Mouse (Mus musculus) layer of hippocampus, postnatal 10 days (tissue): ENCODE data around the gene Lrp2. TPM values are rescaled to one million over a fixed set of nuclear protein-coding genes. Genes with fewer than 3 reads are reported as not detected.
"Not testable (repeated sequence)": the region's sequence is repeated elsewhere in the genome, so short reads cannot be mapped to it uniquely, and the experiment has no call there.

Experiments used
- DNase-seq, 2 experiments: peaks; one replicate each; pipeline ENCODE4 v3.0.0; 2021; ENCODE audit warnings: low spot score in 2 of 2
- total RNA-seq, 2 experiments: library from RNA; stranded (reverse); gene quantifications; 2 replicates each; pipeline ENCODE4 v1.2.3; 2021

The Lrp2 gene
- total RNA-seq, 2 experiments from 2014 or later: 0.74 to 0.78 TPM

DNA sequence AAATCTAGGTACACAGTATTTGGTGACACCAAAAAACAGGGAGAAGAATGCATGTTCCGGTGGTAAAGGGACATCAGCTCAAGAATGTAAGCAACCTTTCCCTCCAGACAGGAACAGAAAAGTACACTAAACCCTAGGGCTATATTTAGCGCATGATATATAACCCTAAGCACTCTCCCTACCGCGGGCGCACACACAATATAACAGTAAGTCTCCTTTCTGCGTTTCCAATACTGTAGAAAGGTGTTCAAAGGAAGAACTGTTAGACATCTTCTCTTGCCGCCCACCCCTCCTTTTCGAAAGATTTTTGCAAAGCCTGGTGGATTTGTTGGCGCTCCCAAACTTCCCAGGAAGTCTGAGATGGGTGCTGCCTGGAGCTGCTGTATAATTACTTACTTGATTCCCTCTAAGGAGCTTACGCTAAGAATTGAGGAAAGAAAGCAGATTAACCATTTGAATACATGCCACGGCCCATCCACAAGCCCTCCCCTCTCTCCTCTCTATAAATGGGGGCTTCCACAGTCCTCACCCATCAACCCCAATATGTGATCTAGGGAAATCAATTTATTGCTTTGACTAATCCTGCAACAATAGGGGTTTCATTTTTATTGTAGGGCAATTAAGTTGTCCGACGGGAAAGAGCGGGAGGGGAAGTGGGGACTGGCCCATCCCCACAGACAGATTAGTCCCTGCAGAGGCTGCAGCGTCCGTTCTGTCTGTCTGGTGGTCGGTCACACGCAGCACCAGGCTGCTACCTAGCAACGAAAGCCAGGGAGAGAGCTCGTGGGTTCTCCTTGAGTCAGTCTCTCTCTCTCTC is 1.5 kb downstream of the Lrp2 start:
- DNase-seq: no peak

DNA sequence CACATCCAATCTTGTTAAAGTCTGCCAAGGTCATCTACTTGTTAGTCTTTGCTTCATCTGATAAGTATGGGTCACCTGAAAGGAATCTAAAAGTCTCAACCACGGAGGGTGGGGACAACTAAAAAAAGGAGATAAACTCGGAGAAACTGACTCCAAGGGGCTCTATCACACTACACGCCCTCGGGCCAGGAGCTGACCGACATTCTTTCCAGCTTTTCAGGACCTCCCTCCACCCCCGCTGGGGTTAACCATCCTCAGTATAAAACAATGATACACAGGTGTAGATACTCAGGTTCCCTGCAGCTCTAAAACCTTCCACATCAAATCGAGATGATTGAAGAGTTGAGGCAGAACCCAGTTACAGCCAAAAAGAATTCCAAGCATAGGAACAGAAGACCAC is 3.0 kb downstream of the Lrp2 start:
- no peak for DNase-seq

DNA sequence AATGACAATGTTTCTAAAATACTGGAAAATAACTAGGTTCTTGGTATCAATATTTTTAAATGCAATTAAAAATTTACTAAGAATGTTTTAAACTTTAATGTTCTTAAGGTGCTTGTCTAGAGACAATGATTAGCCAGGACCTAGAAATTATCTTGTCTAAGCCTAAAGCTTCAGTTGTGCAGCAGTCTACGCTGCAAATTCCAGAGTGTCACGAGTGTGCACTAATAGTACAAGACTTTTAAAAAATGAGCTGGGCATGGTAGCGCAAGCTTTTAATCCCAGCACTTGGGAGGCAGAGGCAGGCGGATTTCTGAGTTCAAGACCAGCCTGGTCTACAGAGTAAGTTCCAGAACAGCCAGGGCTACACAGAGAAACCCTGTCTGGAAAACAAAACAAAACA is 3.8 kb downstream of the Lrp2 start:
- DNase-seq: not testable (repeated sequence)

DNA sequence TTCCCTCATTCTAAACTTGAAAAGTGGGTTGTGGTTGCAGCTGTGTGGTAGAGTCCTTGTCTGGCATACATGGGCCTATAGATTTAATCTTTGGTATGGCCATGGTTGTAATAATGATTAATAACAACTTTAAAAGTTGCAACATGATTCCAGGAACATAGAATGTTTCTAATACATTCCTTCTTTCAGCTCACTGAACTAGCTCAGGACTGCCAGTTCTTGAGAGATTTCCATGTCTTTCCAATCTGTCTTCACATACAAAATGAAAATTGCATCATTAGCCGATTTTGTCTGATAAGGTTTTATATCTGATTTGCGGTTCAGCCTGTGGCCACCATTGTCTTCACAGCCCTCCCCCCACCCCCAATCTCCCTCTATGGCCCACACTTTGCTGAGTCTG is 5.8 kb downstream of the Lrp2 start:
- DNase-seq: no peak

DNA sequence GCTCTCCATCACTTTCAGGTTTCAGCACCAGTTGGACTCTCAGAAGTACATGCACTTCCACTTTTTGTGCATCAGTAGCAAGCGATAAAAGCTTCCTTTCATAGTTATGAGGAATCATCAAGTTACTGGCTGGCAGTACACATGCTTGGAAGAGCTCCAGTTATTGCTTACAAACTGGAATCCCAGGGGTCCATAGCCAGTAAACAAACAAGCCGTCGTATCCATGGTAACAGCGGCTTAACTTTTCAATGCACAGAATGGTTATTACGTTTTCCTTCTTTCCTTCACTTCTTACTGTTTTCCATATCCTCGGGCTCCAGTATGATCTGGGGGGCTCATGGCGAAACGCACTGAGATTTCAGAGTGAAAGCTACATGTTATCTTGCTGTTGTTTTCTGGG is 7.7 kb downstream of the Lrp2 start:
- no peak for DNase-seq

DNA sequence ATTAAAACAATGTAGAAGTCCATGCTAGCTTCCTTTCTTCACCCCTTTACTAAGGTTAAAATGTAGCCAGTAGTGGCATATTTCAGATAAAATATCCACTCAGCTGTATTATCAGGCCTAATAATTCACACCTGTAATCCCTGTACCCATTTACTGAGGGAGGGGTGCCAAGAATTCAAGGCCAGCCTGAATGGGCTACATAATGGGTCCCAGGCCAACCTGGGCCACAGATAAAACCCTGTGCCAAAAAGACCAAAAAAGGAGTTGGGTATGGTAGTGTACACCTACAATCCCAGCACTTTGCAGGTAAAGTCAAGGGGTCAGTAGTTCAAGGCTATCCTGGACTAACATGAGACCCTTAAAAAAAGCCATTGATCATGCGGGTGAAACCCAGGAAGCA is 9.3 kb downstream of the Lrp2 start:
- no peak for DNase-seq

DNA sequence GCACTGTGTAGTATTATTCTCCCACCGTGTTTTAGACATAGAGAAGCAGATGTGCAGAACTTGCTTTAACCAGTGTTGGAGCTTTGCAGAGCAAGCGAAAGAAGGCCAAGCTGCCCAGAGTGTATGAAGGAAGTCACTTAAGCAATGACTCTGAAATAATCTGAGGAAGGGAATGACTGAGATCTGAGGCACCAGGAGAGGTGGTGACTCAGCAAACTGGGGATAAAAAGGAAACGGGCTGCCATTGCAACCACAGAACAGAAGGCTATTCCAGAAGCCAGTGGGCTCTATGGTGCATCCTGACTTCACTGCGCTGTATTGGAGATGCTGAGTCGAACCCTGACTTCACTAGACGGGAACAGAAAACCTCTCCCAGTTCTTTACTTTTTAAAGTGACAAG is 10.9 kb downstream of the Lrp2 start:
- DNase-seq: no peak

DNA sequence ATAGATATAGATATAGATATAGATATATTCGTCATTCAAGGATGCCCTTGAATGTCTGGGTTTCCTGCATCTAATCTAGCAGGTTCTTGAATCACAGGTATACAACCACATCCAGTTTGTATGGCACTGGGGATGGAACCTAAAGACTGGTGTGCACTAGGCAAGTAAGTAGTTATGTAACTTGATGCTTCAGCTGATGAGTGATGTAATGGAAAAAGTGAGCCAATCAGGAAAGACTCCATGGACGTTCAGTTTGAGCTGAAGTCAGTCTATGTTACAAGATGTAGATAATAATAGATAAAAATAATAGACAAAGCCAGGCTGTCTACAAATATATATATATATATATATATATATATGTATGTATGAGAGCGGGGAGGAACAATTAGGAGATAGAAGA is 11.6 kb downstream of the Lrp2 start:
- DNase-seq: no peak

DNA sequence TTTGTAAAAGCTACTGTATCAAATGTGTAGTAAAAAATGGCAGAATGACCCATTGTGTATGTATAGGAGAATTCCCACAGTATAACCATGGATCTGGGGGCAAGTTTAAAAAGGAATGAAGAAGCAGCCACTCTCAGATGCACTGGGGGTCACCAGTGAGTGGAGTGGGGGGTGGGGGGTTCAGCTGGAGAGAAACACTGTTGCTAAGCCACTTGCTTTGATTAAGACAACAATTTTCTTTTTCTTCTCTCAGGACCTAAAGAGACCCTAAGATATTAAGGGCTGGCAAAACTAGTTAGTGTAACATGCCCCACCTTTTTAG is 12.2 kb downstream of the Lrp2 start:
- DNase-seq: no peak

DNA sequence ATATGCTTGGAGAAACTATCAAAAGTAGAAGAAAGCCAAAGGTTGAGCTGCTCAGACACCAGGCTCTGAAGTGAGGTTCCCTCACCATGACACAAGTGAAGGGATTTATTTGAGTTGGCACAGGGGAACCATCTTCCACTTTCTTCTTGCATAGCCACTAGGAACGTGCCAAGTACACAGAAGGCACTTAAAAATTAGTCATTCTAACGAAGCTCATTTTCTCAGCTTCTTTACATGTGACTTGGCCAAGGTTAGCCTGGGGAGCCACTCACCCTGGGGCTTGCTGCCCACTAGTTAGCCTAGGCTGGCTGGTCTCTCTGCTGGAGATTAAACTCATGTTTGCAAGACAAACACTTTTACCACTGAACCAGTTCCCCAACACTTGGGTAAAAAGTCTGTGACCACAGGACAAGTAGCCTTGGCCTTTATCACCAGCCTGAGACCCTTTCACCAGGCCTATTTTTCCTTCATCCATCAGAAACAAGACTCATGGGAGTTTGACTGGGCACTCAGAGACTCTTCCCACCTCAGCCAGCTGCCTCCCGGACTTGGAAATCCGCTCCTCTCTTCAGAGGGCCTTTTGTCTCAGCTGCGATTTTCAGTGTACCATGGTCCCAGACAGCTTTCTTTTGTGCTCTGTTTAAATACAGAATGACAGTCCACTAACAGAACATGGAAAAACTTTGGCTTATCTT is 12.7 kb downstream of the Lrp2 start:
- no peak for DNase-seq

DNA sequence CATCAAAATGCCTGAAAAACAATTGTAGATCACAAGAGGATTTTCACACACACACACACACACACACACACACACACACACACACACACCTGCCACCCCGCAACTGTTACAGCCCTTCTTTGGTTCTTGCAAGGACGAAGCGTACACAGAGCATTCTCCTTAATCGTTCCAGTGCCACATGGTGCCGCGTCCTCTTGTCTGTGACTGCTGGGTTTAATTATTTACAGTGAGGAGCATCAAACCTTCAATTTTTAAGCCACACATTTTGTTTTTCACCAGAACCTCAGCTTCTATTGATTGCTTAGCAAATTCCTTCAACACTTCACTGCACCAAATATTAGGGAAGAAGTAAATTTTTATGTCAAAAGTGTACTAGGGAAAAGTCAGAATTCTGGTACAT is 15.3 kb downstream of the Lrp2 start:
- no peak for DNase-seq

DNA sequence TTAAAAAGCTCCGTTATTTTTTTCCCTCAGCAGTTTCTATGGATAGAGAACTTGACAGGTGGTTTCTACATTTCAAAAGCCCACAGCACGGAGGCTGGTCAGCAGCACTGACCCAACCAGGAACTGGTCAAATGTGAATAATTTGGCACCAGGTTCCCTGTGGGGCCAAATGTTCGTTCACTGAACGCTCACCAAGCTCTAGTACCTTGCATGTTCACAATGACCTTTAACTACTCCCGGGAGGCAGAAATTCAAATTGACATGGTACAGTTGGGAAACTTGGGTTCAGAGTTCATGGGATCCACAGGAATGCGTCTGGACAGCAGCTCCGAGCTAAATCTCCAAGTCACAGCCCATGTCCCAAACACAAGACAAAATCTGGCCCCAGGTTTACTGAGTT is 19.6 kb downstream of the Lrp2 start:
- DNase-seq: no peak

DNA sequence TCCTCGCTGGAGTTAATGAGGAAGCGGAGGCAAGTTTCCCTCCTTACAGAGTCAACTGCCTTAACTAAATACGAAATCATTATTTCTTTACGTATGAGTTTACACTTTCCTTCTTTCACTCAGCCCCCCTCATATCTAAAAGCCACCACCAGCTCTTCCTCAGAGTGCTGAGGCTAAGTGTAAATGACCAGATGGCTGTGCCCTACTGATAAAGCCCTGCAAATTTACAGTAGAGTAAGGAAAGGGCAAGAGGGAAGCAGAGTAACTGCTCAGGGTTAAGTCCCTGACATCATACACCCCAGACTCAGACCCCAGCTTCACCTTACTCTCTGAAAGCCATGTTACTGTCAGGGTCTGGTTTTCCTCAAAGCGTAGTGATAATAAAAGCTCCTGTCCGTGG is 22.4 kb downstream of the Lrp2 start:
- no peak for DNase-seq

DNA sequence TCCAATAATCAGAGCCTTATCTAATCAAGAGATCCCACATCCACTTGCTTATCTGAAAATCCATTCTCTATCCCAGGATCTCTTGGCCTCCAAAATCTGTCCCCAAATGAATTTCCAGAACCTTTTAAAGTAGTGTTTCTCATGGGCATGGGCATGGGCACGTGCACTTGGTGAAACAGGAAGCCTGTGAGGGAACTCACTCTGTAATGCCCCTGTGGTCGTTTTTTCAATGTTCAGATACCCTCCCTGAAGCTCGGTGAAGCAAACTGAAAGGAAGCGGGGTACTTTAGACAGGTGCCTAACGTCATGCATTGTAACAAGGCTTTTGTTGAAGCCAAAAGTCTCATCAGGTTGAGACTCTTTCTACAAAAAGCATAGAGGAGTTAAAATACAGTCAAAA is 23.1 kb downstream of the Lrp2 start:
- DNase-seq: no peak

DNA sequence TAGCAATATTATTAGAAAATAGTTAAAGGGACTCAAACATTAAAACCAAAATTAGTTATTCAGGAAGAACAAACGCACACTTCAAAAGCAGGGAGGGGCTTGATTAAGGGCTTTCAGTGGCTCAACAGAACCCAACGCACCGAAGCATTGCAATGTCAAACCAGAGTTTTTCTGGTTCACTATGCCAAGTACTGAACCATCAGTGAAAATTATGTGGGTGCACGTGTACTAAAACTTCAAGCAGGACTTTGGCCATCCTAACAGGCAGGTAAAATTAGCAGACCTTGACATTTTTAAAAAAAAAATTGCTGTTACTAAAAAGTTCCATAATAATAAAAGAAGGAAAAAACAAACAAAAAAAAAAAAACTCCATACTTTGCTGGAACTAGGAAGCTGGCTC is 25.6 kb downstream of the Lrp2 start:
- no peak for DNase-seq

DNA sequence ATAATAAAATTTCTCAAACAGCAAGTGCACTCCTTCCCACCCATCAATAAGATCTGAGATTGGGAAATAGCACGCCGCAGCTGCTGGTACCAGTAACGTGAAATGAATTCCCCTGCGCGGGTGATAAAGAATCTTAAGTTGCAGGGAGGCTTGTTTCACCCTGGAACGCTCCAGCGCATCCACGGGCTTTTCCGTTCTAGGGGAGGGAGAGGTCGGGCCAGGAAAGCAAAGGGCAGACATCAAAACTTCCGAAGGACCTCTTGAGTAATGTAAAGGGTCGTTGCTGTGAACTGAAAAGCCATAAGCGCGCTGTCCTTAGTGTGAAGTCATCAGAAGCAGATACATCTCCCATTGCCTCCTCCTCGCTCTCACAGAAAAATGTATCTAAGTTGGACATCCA is 26.5 kb downstream of the Lrp2 start:
- no peak for DNase-seq

DNA sequence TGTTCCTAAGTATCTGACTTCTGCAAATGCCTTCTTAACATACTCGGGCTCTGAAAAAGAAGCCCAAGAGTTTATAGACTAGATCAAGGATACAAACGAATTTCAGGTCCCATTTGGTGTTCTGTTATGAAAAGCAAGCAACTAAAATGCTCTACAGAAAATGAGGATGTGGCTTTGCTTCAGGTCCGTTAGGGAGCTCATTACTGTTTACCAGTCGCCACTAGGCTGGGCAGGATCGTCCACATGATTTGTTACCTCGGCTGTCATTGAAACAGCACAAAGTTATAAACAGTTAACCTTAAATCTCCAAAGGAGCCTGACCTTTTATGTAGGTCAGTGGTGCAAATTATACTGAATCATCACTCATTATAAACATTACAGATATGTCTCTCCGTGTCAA is 29.2 kb downstream of the Lrp2 start:
- DNase-seq: no peak

DNA sequence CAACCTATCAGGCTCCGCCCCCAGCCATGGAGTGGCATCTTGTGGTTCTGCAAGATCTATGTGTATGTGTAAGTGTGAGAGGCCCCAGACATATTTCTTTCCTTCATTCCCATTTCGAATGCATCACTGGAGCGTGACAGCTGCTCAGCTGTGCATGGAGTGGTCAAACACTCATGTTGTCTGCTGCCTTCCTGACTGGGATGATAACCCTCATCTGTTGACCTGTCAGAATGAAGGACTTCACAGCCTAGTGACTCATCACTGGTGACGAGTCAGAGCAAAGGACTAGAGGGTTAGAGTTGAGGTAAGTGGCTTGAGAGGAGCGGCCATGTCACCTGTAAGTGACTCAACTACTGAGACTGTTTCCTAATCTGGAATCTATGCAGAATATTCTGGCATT is 34.2 kb downstream of the Lrp2 start:
- no peak for DNase-seq

DNA sequence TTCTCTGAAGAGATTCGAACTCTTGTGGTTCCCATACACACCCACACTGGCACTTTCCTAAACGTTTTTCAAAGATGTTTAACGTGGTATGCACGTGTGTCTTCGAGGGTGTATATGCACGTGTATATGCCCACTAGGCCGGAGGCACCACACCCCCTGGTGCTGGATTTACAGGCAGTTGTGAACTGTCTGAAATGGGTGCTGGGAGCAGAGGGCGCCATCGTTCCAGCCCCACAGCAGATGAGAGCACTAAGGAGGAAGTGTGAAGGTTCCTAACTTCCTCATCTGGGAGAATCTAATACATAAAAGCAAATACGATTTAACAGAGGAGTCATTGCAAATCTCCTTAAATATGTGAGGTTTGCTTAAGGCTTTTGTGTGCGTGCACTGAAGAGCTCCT is 39.0 kb downstream of the Lrp2 start:
- no peak for DNase-seq

DNA sequence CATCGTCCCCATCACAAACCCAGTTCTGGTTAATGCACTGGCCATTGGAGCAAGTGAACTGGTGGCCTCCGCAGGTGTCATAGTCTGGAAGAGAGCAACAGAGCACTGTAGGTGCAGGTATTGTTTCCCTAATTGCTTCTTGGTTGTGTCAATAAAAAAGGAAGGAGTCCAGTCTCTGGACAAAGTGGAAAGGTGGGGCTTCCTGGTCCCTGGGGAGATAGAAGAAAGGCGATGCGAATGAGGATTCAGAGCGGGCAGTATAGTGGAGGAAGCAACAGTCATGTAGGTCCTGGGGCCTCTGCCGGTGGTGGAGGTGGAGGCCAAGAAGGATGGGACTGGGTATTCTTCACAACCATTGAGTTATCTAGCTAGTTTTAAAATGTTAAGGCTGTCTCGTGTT is 49.8 kb downstream of the Lrp2 start:
- DNase-seq: no peak

DNA sequence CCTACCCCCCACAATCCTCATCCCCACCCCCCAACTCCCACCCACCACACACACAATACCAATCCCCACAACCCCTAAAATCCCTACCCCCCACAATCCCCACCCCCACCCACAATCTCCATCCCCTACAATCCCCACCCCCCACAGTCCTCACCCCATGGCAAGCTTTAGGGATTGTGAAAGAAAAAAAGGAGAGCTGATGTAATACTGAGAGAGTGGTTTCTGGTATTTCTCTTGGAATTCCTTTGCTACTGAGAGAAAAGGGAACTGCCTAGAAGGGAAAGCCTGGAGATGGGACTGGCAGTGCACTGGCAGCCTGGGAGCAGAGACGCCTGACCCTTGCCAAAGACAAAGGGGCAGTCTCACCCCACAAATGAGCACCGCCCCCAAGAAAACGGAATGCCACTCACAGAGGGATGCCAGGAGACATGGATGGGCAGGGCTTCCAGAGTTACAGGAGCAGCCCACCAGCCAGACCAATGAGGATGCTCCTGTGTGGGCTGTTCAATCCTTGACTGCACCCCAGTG is 54.3 kb downstream of the Lrp2 start:
- DNase-seq: no peak

DNA sequence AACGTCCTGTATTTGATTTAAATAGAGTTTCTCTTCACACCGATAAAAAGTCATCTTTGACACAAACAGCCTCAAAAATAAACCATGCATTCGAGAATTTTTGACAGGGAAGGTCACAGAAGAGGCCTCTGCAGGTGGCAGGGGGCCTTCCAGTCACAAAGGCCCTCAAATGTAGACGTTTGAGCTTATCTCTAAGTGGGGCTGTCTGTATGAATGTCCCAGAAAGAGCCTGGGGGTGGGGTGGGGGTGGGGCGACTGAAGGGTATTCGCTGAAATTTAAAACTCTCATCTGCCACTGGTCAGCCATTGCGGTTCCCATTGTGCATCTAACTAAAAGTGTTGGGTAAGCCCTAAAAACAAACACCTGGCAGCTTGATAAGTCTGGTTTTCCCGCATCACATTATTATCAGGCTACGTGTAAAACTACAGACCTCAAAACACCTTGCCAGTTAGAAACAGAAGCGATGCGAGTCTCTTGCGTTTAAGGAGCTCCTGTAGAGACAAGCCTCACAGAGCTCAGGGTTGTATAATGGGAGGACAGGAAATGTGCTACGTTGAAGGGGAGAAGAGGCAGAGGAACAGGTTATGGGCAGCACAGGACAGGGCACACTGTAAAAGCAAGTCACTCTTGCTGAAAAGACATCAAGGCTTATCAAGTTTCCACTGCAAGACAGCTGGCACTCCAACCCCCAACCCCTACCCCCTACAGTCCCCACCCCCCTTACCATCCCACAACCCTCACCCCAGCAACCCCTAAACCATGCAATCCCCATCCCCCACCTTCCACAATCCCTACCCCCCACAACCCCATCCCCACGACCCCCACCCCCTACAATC is 55.0 kb downstream of the Lrp2 start:
- DNase-seq: no peak
